Mouse (Mus musculus): ENCODE measurements at regions not wholly inside any gene's neighbourhood (a gene's known extent, or its start where the extent isn't known, plus 50 kb on each side); places are given as distances from the start of the nearest gene placed in this dataset.
"Not testable (repeated sequence)": the region's sequence is repeated elsewhere in the genome, so short reads cannot be mapped to it uniquely, and the experiment has no call there.

DNA sequence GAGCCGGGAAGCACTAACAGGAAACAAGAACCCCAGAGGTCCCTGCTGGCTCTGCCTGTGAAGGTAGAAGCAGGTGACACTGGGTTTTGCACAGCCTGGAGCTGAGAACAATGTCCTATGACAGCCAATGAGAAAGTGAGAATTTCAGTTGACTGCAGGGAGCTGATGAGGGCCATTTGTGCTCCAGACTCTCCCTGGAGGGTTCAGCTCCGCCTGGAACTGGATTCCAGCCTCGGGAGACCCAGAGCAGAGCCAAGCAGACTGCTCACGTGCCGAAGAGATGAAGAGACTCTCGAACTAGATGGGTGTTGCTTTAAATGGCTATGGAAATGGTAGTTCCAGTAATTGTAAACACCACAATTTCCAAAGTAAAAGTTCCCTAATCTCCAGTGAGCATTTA is 93.5 kb downstream of the Cand1 start:
- no peak for DNase-seq (ENCODE audit: low spot score in 2 of 2)

DNA sequence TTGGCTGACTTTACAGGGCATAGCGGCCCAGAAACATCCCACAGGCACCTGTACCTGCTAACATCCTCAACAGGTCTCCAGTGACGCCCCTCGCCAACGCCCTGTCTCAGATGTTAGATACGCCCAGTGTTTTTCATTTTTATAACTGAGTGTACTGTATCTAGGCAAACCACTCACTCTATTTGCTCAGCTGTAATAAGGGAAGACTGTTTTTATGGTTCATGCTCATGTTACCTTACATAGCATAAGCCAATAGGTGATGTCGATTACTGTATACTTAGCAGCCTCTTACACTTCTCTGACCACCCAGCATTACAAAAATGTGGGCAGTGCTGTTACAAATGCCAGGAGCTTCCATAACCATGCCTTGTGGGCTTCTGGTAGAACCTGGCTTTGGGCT is 97.0 kb downstream of the Cand1 start:
- no peak for DNase-seq (ENCODE audit: low spot score in 2 of 2)

DNA sequence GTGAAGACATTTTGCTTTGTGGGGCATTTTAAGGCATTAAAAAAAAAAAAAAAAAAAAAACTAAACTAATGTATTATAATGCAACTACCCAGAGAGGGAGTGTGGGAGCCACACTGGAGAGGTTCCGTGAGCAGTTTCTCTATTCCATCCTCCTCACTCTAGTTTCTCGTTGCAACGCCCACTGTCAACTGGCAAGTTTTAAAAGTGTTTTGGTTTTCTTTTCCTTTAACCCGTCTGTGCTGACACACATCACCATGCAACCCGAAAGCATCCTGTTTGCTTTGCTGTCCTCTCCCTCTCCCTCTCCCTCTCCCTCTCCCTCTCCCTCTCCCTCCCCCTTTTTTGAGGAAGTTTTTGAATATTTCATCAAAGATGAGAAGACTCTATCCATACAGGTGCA is 97.5 kb downstream of the Cand1 start:
- no peak for DNase-seq (ENCODE audit: low spot score in 2 of 2)

DNA sequence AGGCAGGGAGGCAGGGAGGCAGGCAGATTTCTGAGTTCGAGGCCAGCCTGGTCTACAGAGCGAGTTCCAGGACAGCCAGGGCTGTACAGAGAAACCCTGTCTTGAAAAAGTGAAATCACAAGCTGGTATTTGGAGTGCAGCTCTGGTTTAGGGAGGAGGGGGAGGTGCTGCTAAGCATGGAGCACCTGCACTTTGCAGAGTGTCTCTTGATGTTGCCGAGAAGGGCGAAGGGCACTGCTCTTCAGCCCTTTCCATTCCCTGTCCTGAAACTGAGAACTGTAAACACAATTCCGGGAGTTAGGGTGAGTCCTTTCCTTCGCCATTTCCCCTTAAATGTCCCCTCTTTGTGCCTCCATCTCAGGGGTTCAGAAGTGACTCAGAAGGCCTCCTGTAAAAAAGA is 101.6 kb downstream of the Cand1 start:
- DNase-seq (ENCODE audit: low spot score in 2 of 2), result no peak

DNA sequence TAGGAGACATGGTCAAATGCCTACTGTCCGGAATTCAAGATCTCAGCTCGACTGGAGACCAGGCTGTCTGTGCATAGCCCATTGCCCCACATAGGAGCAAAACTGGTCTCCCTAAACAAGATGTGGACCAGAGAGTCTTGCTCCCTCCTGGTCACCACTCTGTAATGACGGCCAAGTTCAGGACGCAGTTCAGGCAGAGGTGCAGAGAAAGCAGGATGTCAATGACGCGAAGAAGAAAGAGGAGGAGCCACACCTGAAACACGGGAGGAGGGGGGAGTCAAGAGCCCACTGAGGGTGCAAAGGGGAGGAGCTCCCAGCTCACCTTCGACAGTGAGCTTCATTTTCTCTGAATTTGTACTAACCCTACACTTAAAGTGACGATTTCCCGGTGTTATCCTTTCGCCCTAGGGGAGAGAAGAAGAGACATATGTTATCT is 104.3 kb downstream of the Cand1 start:
- DNase-seq (ENCODE audit: low spot score in 2 of 2), result no peak

DNA sequence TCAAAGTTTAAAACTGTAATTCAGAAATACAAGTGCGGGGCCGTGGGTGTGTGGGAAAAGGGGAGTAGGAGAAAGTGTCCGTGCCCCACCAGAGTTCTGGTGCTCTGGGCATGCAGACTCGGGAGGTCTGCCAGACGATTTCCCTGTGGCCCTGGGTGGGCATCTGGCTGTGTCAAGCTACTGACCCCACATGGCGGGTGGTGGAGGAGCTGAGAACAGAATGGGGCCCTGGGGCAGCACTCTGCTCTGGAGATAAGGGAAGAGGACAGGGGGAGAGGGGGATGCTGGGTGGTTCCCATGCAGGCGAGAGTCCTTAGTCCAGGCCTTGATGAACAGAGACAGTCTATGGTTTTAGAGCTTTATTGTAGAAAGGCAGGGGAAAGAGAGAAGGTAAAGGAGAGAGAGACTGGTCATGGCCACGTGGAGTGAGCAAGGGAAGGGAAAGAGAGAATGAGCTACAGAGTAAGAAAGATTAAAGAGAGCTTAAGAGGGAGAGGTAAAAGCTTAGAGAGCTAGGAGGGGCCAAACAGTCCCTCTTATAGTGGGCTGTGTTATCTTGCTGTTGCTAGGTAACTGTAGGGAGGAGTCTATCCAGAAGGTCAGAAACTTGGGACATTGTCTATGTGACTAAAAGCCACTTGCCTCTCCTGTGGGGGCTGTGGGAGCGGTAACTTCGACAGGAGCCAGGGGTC is 104.9 kb downstream of the Cand1 start:
- DNase-seq (ENCODE audit: low spot score in 2 of 2), result no peak

DNA sequence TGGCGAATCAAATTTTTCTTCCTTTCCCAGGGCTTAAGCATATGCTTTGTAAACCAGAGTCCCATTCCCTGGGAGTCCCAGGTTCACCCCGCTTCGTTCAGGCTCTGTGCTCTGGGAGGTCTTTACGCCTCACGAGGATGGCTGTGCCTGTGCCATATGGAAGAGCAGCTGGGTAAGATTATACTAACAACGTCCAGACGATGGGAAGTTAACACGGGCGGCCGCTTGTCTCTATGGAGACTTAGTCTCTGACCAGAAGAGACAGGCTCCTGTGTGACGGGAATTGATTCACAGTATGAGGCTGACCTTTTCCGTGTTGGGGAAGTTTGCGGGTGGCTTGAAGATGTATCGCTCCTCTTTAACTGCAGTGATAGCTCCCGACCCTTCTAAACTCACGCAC is 107.9 kb downstream of the Cand1 start:
- DNase-seq (ENCODE audit: low spot score in 2 of 2), result no peak

DNA sequence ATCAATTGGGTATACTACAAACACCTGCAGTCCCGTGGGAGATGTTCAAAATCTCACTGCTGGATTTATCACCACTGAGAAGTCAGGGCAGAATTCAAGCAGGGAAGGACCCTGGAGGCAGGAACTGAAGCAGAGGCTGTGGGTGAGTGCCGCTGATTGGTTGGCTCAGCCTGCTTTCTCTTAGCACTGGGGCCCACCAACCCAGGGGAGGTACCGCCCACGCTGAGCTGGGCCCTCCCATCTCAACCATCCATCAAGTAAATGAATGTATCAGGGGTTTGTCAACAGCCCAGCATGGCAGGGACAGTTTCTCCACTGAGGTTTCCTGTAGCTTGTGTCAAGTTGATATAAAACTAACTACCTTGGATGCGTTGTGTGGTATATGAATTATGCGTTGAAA is 109.2 kb downstream of the Cand1 start:
- DNase-seq (ENCODE audit: low spot score in 2 of 2), result no peak

DNA sequence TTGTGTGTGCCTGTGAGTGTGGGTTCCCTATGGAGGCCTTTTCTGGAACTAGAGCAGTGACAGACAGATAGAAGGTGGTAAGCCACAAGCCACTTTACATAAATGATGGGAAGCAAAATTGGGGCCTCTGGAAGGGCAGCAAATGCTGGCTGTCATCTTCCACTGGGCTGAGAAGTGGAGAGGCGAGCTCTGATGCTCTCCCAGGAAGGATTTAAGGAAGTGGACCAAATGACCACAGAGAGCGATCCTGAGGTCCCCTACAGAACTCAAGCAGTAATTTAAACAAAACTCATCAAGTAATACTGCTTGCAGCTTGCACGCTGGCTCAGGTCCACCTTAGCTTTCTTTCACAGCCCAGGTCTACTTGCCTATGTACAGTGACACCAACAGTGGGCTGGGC is 111.8 kb downstream of the Cand1 start:
- no peak for DNase-seq (ENCODE audit: low spot score in 2 of 2)

DNA sequence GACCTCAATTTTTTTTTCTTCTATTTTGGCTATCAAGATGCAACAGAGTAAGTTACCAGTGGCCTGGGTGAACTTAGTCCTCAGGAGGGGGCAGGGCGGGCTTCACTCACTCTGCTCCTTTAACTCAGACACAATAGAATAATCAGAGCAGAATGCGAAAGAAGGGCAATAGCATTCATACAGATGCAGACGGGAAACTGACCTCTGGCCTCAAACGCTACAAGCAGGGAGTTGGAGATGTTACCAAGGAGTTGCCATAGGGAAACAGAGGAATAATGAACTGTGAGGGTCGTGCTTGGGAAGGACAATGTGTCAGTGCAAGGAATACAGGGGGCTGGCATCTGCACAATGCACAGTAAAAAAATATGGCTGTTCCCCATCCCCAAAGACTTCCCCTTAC is 116.3 kb downstream of the Cand1 start:
- no peak for DNase-seq (ENCODE audit: low spot score in 2 of 2)

DNA sequence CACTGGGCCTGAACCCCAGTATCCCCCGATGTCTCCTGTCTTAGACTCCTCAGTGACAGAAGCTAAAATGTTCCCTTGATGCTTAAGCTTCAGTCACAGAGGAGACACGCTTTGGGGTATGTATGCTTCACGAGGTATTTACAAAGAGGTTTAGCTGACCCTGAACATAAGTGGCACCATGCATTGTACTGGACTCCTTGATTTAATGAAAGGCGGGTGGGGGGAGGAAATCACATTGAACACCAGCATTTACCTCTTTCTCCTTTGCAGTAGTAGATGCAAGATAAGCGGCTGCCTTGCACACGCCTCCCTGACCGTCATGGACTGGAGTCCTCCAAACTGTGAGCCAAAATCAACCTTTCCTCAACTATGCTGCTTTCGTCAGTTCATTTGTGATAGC is 117.5 kb downstream of the Cand1 start:
- no peak for DNase-seq (ENCODE audit: low spot score in 2 of 2)

DNA sequence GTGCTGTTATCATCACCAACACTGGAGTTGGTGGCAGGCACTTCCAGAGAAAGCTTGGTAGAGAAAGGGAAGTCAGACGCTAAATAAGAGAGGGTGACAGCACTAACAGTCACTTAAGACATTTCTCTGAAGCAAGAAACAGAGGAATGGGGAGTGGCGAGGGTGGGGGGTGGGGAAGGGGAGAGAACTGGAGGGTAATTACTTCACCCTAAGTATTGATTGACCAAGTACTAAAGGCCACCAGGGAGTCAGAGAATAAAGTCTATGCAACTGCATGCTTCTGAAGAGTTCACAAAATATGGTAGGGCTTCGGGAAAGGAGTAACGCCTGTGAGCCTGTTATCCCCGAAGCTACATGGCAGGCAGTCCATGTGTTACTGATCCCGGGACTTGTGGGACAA is 118.3 kb downstream of the Cand1 start:
- no peak for DNase-seq (ENCODE audit: low spot score in 2 of 2)

DNA sequence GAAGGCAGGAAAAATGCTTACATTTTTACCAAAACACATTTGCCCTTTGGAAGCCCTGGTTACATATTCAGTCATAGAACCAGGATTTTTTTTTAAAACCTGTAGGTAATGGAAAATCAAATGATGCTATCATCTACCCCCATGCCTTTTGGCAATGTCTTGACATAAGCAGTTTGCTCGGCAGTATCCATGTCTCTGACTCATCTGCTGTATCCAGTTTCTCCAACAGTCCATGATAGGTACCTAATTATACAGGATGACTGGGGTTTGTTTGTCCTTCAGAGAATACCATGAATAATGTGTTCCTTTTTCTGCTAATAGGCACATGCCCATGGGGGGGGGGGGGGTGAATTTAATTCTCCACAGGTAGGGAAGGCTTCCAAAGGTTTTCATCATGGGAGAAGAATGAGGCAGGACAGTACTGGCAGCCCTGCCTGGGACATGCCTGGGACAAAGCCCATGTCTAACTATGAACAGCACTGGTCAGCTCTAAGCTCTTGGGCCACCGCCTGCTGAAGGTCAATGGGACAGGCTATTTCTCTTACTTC is 122.9 kb downstream of the Cand1 start:
- no peak for DNase-seq (ENCODE audit: low spot score in 2 of 2)

DNA sequence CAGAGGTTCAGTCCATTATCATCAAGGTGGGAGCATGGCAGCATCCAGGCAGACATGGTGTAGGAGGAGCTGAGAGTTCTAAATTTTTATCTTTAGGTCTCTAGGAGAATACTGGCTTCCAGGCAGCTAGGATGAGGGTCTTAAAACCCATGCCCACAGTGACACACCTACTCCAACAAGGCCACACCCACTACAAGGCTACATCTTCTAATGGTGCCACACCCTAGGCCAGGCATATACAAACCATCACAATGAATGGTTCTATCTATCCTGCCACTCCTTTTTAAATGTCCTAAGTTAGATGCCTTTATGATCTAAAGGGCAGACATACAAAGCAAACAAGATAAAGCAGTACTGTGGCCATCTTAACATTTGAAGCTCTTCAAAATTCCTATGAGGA is 124.7 kb downstream of the Cand1 start:
- DNase-seq (ENCODE audit: low spot score in 2 of 2), result not testable (repeated sequence)

DNA sequence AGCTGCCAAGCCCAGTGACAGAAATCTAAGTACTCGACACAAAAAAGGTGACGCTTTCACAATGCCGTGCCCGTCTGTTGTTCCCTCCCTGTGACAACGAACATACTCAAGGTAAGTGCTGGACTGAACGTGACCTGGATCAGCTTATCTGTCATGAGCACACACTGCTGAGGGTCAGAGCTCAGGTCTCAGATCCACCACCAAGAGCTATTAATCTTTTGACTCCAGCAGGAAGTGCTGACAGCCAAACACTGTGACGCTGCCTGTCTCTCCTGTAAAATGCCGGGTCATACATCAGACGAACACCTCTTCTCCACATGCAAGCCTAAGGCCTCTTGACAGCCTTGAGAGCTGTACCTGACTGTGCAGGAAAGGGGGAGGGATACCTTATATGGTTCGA is 125.2 kb downstream of the Cand1 start:
- no peak for DNase-seq (ENCODE audit: low spot score in 2 of 2)

DNA sequence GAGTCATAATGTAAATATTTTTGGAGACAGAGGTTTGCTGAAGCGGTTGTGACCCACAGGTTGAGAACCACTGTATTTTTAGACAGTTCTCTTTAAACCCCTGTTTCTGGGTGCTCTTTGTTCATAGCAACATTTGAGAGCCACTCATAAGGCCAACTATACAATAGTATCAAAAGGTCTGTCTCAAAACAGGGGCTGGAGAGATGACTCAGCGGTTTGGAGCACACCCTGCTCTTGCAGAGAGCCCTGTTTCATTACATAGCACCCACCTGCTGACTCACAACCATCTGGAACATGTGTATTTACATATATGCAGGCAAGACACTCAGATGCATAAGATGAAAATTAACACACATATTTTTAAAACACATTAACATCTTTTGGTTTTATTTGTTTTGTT is 128.0 kb downstream of the Cand1 start:
- no peak for DNase-seq (ENCODE audit: low spot score in 2 of 2)

DNA sequence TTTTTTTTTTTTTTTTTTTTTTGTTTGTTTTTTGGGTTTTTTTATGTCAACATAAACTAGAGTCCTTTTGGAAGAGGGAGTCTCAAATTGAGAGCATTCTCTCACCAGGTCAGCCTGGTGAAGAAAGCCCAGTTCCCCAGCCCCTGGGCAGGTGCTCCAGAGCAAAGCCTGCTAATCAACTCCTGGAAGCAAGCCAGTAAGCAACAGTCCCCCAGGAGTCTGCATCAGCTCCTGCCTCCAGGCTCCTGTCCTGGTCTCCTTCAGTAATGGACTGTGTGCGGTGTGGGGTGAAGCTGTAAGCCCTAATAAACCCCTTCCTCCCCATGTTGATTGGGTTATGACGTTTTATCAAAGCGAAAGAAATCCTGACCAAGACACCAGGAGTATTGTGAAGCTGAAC is 128.4 kb downstream of the Cand1 start:
- no peak for DNase-seq (ENCODE audit: low spot score in 2 of 2)

DNA sequence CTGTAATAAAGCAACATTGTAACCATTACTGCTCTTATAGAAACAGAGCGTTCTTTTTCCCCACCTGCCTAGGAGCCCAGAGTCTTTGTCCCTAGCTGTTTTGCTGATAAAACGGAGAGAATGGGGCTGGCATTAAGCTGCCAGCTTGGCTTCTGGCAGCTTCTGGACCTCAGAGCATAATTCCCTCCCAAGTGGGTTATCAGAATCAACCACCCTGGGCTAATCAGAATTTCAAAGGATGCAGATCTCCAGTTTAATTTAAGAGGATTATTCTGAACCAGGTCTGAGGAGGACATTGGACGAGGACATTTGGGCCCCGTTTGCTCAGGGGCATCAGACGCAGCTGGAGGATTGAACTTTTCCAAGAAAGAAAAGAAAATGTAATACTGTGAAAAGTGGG is 129.2 kb downstream of the Cand1 start:
- DNase-seq (ENCODE audit: low spot score in 2 of 2), result no peak

DNA sequence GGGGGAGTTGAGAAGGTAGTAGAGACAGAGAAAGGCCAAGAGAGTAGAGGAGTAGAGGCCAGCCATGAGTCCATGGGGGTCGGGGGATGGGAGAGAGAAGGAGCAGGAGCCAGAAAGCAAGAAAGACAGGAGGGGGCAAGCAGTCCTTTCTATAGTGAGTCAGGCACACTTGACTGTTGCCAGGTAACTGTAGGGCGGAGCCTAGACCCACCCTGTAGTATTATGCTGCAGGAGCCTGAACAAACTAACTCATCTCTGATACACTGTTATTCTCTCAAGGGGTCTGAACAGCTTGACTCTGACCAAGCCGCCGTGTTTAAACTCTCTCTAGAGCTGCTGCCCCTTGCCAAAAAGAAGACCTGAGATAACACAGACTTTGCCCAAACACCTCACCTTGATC is 130.6 kb downstream of the Cand1 start:
- no peak for DNase-seq (ENCODE audit: low spot score in 2 of 2)

DNA sequence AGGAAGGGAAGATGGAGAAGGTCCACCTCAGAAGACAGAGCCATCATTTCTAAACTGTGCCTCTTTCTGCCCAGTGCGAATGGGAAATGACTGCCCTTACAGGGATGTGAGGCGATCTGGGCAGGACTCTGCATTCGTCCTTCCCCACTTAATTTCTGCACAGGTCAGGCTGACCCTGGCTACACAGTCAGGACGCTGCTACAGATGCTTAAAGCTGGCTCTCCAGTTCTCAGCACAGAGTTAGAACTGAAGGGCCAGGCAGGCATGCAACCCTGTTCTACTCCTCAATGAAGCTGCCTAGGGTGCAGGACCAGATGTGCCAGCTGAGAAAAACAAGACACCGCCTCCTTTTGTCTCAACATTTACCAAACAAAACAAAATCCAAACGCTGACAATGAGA is 132.1 kb downstream of the Cand1 start:
- DNase-seq (ENCODE audit: low spot score in 2 of 2), result no peak

DNA sequence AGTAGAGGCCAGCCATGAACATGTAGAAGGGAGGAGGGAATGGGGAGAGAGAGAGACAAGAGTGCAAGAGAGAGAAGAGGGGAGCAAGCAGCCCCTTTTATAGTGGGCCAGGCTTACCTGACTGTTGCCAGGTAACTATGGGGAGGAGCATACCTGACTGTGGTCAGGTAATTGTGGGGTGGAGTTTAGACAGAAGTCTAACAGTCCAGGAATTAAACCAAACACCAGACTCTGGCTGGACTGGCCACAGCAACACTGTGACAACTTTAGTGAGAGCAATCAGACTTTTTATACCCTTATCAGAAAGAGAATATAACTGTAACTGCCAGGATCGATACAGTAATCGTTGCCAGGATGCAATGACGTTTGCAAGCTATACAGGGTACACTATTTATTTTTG is 133.8 kb downstream of the Cand1 start:
- DNase-seq (ENCODE audit: low spot score in 2 of 2), result no peak

DNA sequence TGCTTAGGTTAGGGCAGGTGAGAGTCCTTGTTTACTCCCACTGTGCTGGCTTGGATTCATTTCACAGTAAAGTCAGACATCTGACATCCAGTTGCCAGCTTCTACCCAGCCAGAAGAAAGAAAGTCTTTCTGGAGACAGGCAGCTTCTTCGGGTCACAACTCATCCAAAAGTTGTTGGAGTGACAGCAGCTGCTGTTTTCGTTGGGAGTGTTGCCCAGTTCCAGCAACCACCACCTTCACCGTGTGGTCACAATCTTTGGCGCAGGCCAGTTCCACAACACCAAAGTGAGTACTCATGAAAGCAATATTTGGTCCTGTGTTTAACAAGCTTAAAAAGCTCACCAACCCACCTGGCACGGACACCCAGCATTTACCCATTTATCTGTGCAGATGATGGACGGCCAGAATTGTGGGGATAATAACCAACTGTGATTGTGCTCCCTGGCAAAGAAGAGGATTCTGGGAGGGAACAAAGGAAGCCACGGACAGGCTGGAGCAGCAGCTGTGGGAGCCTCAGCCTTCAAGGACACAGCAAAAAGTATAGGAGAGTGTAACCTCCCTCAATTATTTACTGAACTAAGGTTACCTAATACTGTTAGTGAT is 134.5 kb downstream of the Cand1 start:
- no peak for DNase-seq (ENCODE audit: low spot score in 2 of 2)

DNA sequence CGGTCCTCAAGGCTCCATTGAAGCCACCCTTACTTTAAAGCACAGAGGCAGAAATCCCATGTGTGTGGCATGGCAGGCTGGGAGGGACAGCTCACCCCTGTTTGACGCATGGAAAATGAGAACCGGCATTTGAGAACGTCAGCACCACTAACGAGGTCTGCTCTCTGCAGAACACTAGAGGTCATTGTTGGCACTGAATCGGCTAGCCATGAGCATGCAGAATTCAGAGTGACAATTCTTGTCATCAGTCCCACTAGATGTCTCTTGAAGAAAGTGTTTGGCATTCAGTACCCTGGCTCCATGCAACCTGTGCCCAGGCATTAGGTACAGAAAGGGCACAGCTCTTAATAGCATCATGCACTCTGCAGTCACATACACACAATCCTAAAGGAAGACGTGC is 139.3 kb downstream of the Cand1 start:
- no peak for DNase-seq (ENCODE audit: low spot score in 2 of 2)

All from spleen, postnatal 14 days (tissue).